Mouse (Mus musculus): Measurements from ENCODE around the gene Slco3a1. TPM values are rescaled to one million over a fixed set of nuclear protein-coding genes. Genes with fewer than 3 reads are reported as not detected.

Gene Slco3a1
- polyA plus RNA-seq, 1 experiment: 9.4 TPM

DNA sequence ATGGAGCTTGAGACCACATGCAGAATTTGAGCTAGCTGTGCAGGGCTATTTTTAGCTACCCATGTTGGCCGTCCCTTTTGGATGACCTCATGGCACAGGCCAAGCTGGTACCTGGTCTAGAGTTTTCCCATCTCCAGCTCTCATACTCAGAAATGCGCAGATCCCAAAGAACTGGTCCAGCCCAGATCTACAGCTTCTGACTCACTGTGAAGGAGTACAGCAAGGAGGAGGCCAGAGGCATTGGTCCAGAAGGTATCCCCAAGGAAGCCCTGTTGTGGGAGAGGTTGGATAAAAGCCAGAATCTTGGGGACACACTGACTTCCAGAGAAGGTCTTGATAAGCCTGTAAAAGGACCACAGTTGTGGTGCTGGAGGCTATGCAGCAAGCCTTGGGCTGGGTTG, 172.7 kb downstream of the Slco3a1 start:
- TF ChIP-seq GATA1 (IDR thresholded peaks at IDR 0.05; ENCODE audit: borderline replicate concordance, low read length) (no peak), FLI1 (IDR thresholded peaks at IDR 0.05; ENCODE audit: low read length) (no peak)
- no peaks in the 10 kb centered on the region for H3K36me3 ChIP-seq (replicated peaks; ENCODE audit: low read length)
- no peaks in the 10 kb centered on the region for H3K9me3 ChIP-seq
- H3K4me3 ChIP-seq (replicated peaks): no peak overlapping the region
- H3K4me1 ChIP-seq: peaks cover 38% of the 10 kb centered on the region
- peaks cover 10% of the 10 kb centered on the region for H3K27me3 ChIP-seq (replicated peaks)

DNA sequence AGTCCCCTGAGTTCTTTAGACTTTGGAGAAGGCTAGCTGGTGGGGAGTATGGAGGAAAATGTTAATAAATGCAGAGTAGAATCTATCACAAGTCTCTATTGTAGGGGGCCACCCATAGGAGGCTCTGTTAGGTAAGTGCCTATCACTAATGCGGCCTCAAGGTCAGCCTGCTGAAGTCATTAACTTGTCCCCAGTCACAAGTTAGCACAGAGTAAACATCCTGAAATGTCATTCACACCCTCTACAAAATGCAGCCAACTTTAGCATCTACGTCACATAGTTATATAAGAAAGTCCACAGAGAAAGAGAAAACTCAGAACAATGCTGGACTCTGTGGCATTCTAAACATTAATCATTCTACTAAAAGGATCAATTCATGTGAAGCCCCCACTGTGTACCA, 173.5 kb downstream of the Slco3a1 start:
- TF ChIP-seq GATA1 (IDR thresholded peaks at IDR 0.05; ENCODE audit: borderline replicate concordance, low read length): no peak
- TF ChIP-seq FLI1 (IDR thresholded peaks at IDR 0.05; ENCODE audit: low read length): no peak
- Histone ChIP-seq H3K4me3 (replicated peaks) (no peak overlapping the region), H3K27me3 (replicated peaks) (peaks cover 11% of the 10 kb centered on the region), H3K36me3 (replicated peaks; ENCODE audit: low read length) (no peaks in the 10 kb centered on the region), H3K4me1 (peaks cover 40% of the 10 kb centered on the region), H3K9me3 (no peaks in the 10 kb centered on the region)

- Histone ChIP-seq H3K36me3 (replicated peaks; ENCODE audit: low read length) (no peaks in the 10 kb centered on the region), H3K9me3 (no peaks in the 10 kb centered on the region), H3K27me3 (replicated peaks) (peaks cover 23% of the 10 kb centered on the region), H3K4me3 (replicated peaks) (no peak overlapping the region), H3K4me1 (peaks cover 26% of the 10 kb centered on the region)
- TF ChIP-seq FLI1 (IDR thresholded peaks at IDR 0.05; ENCODE audit: low read length): no peak
- TF ChIP-seq GATA1 (IDR thresholded peaks at IDR 0.05; ENCODE audit: borderline replicate concordance, low read length): no peak
These were observed 176.7 kb downstream of the Slco3a1 start for GRCm38 (mm10) chr7:74377909-74378308.

GRCm38 (mm10) chr7:74376397-74377044, 178.1 kb downstream of the Slco3a1 start:
- no peaks in the 10 kb centered on the region for H3K36me3 ChIP-seq (replicated peaks; ENCODE audit: low read length)
- no peak overlapping the region for H3K4me3 ChIP-seq (replicated peaks)
- no peaks in the 10 kb centered on the region for H3K9me3 ChIP-seq
- H3K4me1 ChIP-seq: peaks cover 26% of the 10 kb centered on the region
- no peak for TF ChIP-seq GATA1 (IDR thresholded peaks at IDR 0.05; ENCODE audit: borderline replicate concordance, low read length)
- no peak for TF ChIP-seq FLI1 (IDR thresholded peaks at IDR 0.05; ENCODE audit: low read length)
- H3K27me3 ChIP-seq (replicated peaks): peaks cover 36% of the 10 kb centered on the region

DNA sequence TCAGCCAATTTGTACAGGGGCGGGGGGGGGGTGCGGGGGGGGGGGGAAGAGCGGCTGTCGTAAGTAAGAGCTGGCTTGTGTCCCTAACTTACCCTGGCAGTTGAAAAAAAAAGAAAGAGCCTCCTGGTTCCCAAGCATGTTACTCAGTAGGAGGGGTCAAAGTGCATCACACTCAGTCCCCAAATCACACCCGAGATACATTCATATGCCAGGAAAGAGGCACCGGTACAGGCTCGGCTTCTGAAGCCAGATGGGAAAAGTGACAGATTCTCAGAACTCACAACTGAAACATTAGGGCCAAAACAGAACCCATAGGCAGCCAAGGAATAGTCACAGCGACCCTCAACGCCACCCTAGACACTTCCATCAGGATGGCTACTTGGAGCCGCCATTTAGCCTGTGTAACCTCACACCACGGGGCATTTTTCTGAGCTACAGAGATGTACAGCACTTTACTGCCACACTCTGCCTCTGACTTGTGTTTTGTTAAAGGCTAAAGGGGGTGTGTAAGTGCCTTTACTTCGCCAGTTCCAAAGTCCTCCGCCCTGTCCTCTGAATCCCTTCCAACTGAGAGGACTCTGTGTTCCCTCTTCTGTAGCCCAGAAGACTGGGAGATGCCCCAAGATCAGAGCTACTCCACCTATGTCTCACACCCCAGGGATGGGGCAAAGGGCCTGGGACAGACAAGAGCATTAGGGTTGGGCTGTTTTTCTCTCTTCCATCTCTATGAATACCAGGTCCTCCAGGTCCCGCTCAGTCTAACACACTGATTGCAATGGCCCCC, 179.2 kb downstream of the Slco3a1 start:
- Histone ChIP-seq H3K4me3 (replicated peaks) (no peak overlapping the region), H3K9me3 (no peaks in the 10 kb centered on the region), H3K36me3 (replicated peaks; ENCODE audit: low read length) (no peaks in the 10 kb centered on the region), H3K27me3 (replicated peaks) (peaks cover 36% of the 10 kb centered on the region), H3K4me1 (peaks cover 29% of the 10 kb centered on the region)
- TF ChIP-seq FLI1 (IDR thresholded peaks at IDR 0.05; ENCODE audit: low read length): no peak
- TF ChIP-seq GATA1 (IDR thresholded peaks at IDR 0.05; ENCODE audit: borderline replicate concordance, low read length): no peak

- Histone ChIP-seq H3K36me3 (replicated peaks; ENCODE audit: low read length) (no peaks in the 10 kb centered on the region), H3K9me3 (no peaks in the 10 kb centered on the region), H3K27me3 (replicated peaks) (peaks cover 38% of the 10 kb centered on the region), H3K4me3 (replicated peaks) (no peak overlapping the region), H3K4me1 (peaks cover 32% of the 10 kb centered on the region)
- no peak for TF ChIP-seq FLI1 (IDR thresholded peaks at IDR 0.05; ENCODE audit: low read length)
- no peak for TF ChIP-seq GATA1 (IDR thresholded peaks at IDR 0.05; ENCODE audit: borderline replicate concordance, low read length)
These were observed 181.5 kb downstream of the Slco3a1 start for GRCm38 (mm10) chr7:74373056-74373455.

GRCm38 (mm10) chr7:74372141-74372582, 182.4 kb downstream of the Slco3a1 start:
- Histone ChIP-seq H3K36me3 (replicated peaks; ENCODE audit: low read length) (no peaks in the 10 kb centered on the region), H3K27me3 (replicated peaks) (peaks cover 36% of the 10 kb centered on the region), H3K4me1 (peaks cover 41% of the 10 kb centered on the region), H3K9me3 (no peaks in the 10 kb centered on the region), H3K4me3 (replicated peaks) (peak overlapping the region; percentile 15)
- TF ChIP-seq GATA1 (IDR thresholded peaks at IDR 0.05; ENCODE audit: borderline replicate concordance, low read length) (no peak), FLI1 (IDR thresholded peaks at IDR 0.05; ENCODE audit: low read length) (no peak)

- H3K27me3 ChIP-seq (replicated peaks): peaks cover 36% of the 10 kb centered on the region
These were observed 182.9 kb downstream of the Slco3a1 start for GRCm38 (mm10) chr7:74371656-74372055.

GRCm38 (mm10) chr7:74371208-74371607, 183.4 kb downstream of the Slco3a1 start:
- H3K4me1 ChIP-seq: peaks cover 47% of the 10 kb centered on the region
- no peak for TF ChIP-seq FLI1 (IDR thresholded peaks at IDR 0.05; ENCODE audit: low read length)
- TF ChIP-seq GATA1 (IDR thresholded peaks at IDR 0.05; ENCODE audit: borderline replicate concordance, low read length): no peak
- peaks cover 34% of the 10 kb centered on the region for H3K27me3 ChIP-seq (replicated peaks)
- H3K9me3 ChIP-seq: no peaks in the 10 kb centered on the region
- H3K4me3 ChIP-seq (replicated peaks): no peak overlapping the region
- no peaks in the 10 kb centered on the region for H3K36me3 ChIP-seq (replicated peaks; ENCODE audit: low read length)

More at GRCm38 (mm10) chr7:74371656-74372055, 182.9 kb downstream of the Slco3a1 start:
- no peaks in the 10 kb centered on the region for H3K9me3 ChIP-seq
- H3K4me1 ChIP-seq: peaks cover 43% of the 10 kb centered on the region
- TF ChIP-seq FLI1 (IDR thresholded peaks at IDR 0.05; ENCODE audit: low read length) (no peak), GATA1 (IDR thresholded peaks at IDR 0.05; ENCODE audit: borderline replicate concordance, low read length) (no peak)
- H3K36me3 ChIP-seq (replicated peaks; ENCODE audit: low read length): no peaks in the 10 kb centered on the region
- peak overlapping the region; percentile 29 for H3K4me3 ChIP-seq (replicated peaks)

- Histone ChIP-seq H3K9me3 (no peaks in the 10 kb centered on the region), H3K27me3 (replicated peaks) (peaks cover 26% of the 10 kb centered on the region)
- TF ChIP-seq GATA1 (IDR thresholded peaks at IDR 0.05; ENCODE audit: borderline replicate concordance, low read length): no peak
- no peak for TF ChIP-seq FLI1 (IDR thresholded peaks at IDR 0.05; ENCODE audit: low read length)
These were observed 184.9 kb downstream of the Slco3a1 start for GRCm38 (mm10) chr7:74369657-74370056.

More at GRCm38 (mm10) chr7:74369657-74370056, 184.9 kb downstream of the Slco3a1 start:
- H3K36me3 ChIP-seq (replicated peaks; ENCODE audit: low read length): no peaks in the 10 kb centered on the region
- peaks cover 47% of the 10 kb centered on the region for H3K4me1 ChIP-seq
- no peak overlapping the region for H3K4me3 ChIP-seq (replicated peaks)
